In genomic region chr11:112782357-112783121, GRCm38 (mm10) we compare ENCODE assay signal across 8 mouse cellular contexts. TPM values are rescaled to one million over a fixed set of nuclear protein-coding genes. Genes with fewer than 3 reads are reported as not detected.
A peak's percentile ranks its signal among the peaks of the same experiment; 100 is the strongest.
DNase-seq lines count a peak whose midpoint lies in the region; ATAC-seq and TF ChIP-seq lines count a peak whose summit lies in the region.

No protein-coding gene starts in this region.

- H3K79me2 ChIP-seq in liver, adult 2 months (ENCODE audit: control insufficient read depth, insufficient read depth, low read length), result no peaks in the 10 kb centered on the region

- no peaks in the 10 kb centered on the region for H3K9me3 ChIP-seq in erythroblast, embryonic 14.5 days (ENCODE audit: control insufficient read depth, low read length)
- no peaks in the 10 kb centered on the region for H3K9me3 ChIP-seq in forebrain, embryonic 11.5 days (ENCODE audit: control insufficient read depth, low read length)
- no peaks in the 10 kb centered on the region for H3K9me3 ChIP-seq in hindbrain, embryonic 15.5 days
- no peaks in the 10 kb centered on the region for H3K9me3 ChIP-seq in neural tube, embryonic 14.5 days (ENCODE audit: control insufficient read depth, low read length)

- DNase-seq in MN1 (ENCODE audit: low spot score), result peak; percentile 44
- DNase-seq in forebrain, embryonic 11.5 days (ENCODE audit: low spot score), result peak; percentile 86
- DNase-seq in liver, adult 2 months (ENCODE audit: extremely low read depth, low read depth, low spot score), result peak; percentile 42
- DNase-seq in thymus, postnatal 25 days, result no peak

- H3K27ac ChIP-seq in forebrain, embryonic 11.5 days (ENCODE audit: low read depth, low read length), result peak overlapping the region; percentile 94
- H3K27ac ChIP-seq in hindbrain, embryonic 15.5 days (replicated peaks), result peak overlapping the region; percentile 86
- H3K27ac ChIP-seq in liver, adult 2 months (replicated peaks; ENCODE audit: insufficient read depth, low read depth, low read length), result peak overlapping the region; percentile 68
- peak overlapping the region; percentile 76 for H3K27ac ChIP-seq in neural tube, embryonic 14.5 days (ENCODE audit: low read depth, low read length)

- no peaks in the 10 kb centered on the region for H3K36me3 ChIP-seq in erythroblast, embryonic 14.5 days (ENCODE audit: control insufficient read depth)
- no peaks in the 10 kb centered on the region; the same call in 1 of the 2 replicates for H3K36me3 ChIP-seq in forebrain, embryonic 11.5 days (ENCODE audit: control insufficient read depth, insufficient read depth, low read length)
- H3K36me3 ChIP-seq in hindbrain, embryonic 15.5 days, result no peaks in the 10 kb centered on the region
- no peaks in the 10 kb centered on the region for H3K36me3 ChIP-seq in liver, adult 2 months (ENCODE audit: control insufficient read depth, insufficient read depth, low read length)
- H3K36me3 ChIP-seq in neural tube, embryonic 14.5 days (ENCODE audit: control insufficient read depth, insufficient read depth, low read length), result no peaks in the 10 kb centered on the region

- peak overlapping the region; percentile 12 for H3K4me3 ChIP-seq in erythroblast, embryonic 14.5 days (replicated peaks)
- H3K4me3 ChIP-seq in forebrain, embryonic 11.5 days (ENCODE audit: low read depth, low read length), result peak overlapping the region; percentile 90
- H3K4me3 ChIP-seq in hindbrain, embryonic 15.5 days, result peak overlapping the region; percentile 74
- peak overlapping the region; percentile 68 for H3K4me3 ChIP-seq in liver, adult 2 months (ENCODE audit: insufficient read depth, low read depth, low read length)
- H3K4me3 ChIP-seq in neural tube, embryonic 14.5 days (ENCODE audit: low read depth, low read length), result peak overlapping the region; percentile 60

- H3K9ac ChIP-seq in forebrain, embryonic 11.5 days (ENCODE audit: low read length), result peak overlapping the region; percentile 97
- peak overlapping the region; percentile 74 for H3K9ac ChIP-seq in hindbrain, embryonic 15.5 days
- peak overlapping the region; percentile 73 for H3K9ac ChIP-seq in liver, adult 2 months (ENCODE audit: low read depth, low read length)
- H3K9ac ChIP-seq in neural tube, embryonic 14.5 days (replicated peaks; ENCODE audit: low read depth, low read length), result peak overlapping the region; percentile 64

- WGBS in forebrain, embryonic 11.5 days, result under 1% methylated on average over 73 of the region's 75 CpGs
- WGBS in hindbrain, embryonic 15.5 days, result under 1% methylated on average over 74 of the region's 75 CpGs
- WGBS in liver, adult 2 months, result 1% methylated on average over 74 of the region's 75 CpGs
- under 1% methylated on average over 66 of the region's 75 CpGs for WGBS in neural tube, embryonic 14.5 days

- H3K27me3 ChIP-seq in erythroblast, embryonic 14.5 days (ENCODE audit: control insufficient read depth), result peaks cover 84% of the 10 kb centered on the region
- no peaks in the 10 kb centered on the region for H3K27me3 ChIP-seq in forebrain, embryonic 11.5 days (ENCODE audit: control insufficient read depth, insufficient read depth, low read length)
- H3K27me3 ChIP-seq in hindbrain, embryonic 15.5 days, result peaks cover 7% of the 10 kb centered on the region; the same call in 1 of the 2 replicates
- 0 out of 2 replicates have a peak, but pooled peaks cover 3% of the 10 kb centered on the region for H3K27me3 ChIP-seq in liver, adult 2 months (ENCODE audit: control insufficient read depth, insufficient read depth, low read length)
- no peaks in the 10 kb centered on the region for H3K27me3 ChIP-seq in neural tube, embryonic 14.5 days (ENCODE audit: control insufficient read depth, insufficient read depth, low read length)

- H3K4me2 ChIP-seq in forebrain, embryonic 11.5 days (ENCODE audit: low read depth, low read length, severe bottlenecking), result peak overlapping the region; percentile 87
- H3K4me2 ChIP-seq in hindbrain, embryonic 15.5 days, result peak overlapping the region; percentile 93
- peak overlapping the region; percentile 93 for H3K4me2 ChIP-seq in neural tube, embryonic 14.5 days (ENCODE audit: low read depth, low read length)

- H3K4me1 ChIP-seq in erythroblast, embryonic 14.5 days (ENCODE audit: control insufficient read depth), result no peaks in the 10 kb centered on the region
- peaks cover 34% of the 10 kb centered on the region; the same call in 1 of the 2 replicates for H3K4me1 ChIP-seq in forebrain, embryonic 11.5 days (replicated peaks; ENCODE audit: control insufficient read depth, insufficient read depth, low read length)
- H3K4me1 ChIP-seq in hindbrain, embryonic 15.5 days (replicated peaks), result peaks cover 52% of the 10 kb centered on the region
- H3K4me1 ChIP-seq in liver, adult 2 months (ENCODE audit: control insufficient read depth, insufficient read depth, low read length), result peaks cover 1% of the 10 kb centered on the region; the same call in 1 of the 2 replicates
- peaks cover 16% of the 10 kb centered on the region for H3K4me1 ChIP-seq in neural tube, embryonic 14.5 days (ENCODE audit: control insufficient read depth, insufficient read depth, low read length)

- ATAC-seq in erythroblast, adult 5-6 weeks (replicated peaks; ENCODE audit: low FRiP score, poor library complexity, severe bottlenecking), result no peak
- ATAC-seq in forebrain, embryonic 11.5 days (replicated peaks; ENCODE audit: low FRiP score), result peak; percentile 25
- peak; percentile 32; the same call in 1 of the 2 replicates for ATAC-seq in hindbrain, embryonic 15.5 days (ENCODE audit: low FRiP score, low read depth)
- peak; percentile 50 for ATAC-seq in neural tube, embryonic 14.5 days (ENCODE audit: low read depth)

- no peak for TF ChIP-seq CTCF in liver, adult 2 months (IDR thresholded peaks at IDR 0.05; ENCODE audit: low read depth, low read length)

- no peak for TF ChIP-seq POLR2A in liver, adult 2 months (IDR thresholded peaks at IDR 0.05; ENCODE audit: extremely low read depth, insufficient read depth, low read length)

RNA-seq across cellular contexts. Expression of gene Sox9, which starts 0.5 kb away (rescaled TPM):
- polyA plus RNA-seq in erythroblast, embryonic 14.5 days (2012), result not detected in 2 replicates
- not detected in 2 replicates for total RNA-seq in erythroblast, adult 5-6 weeks (2015; ENCODE audit: low replicate concordance)
- not detected in 2 replicates for total RNA-seq in erythroblast, adult 5-6 weeks (2017; ENCODE audit: low replicate concordance)
- 165 and 180 TPM in 2 replicates for polyA plus RNA-seq in forebrain, embryonic 11.5 days (2014; fragmentation: Nextera tagmentation; extraction: Ambion mirVana)
- 49.8 and 61.4 TPM in 2 replicates for polyA plus RNA-seq in hindbrain, embryonic 15.5 days (2015; fragmentation: Nextera tagmentation; extraction: Ambion mirVana)
- 0.18 and 0.34 TPM in 2 replicates for total RNA-seq in liver, adult 2 months (2014; rRNA removed)
- 1.8 and 2.5 TPM in 2 replicates for polyA plus RNA-seq in liver, adult 2 months (2012; rRNA removed)
- polyA plus RNA-seq in neural tube, embryonic 14.5 days (2014; fragmentation: Nextera tagmentation; extraction: Ambion mirVana), result 34.4 and 39.6 TPM in 2 replicates

Comparison
In these comparisons a context has a peak if more than half of its experiments do, and no peak if none do; other contexts are left out.
1. H3K4me3 ChIP-seq: peak in every context shown above with its lines; median percentile 90 in forebrain, embryonic 11.5 days; 74 in hindbrain, embryonic 15.5 days; 68 in liver, adult 2 months; 60 in neural tube, embryonic 14.5 days; 12 in erythroblast, embryonic 14.5 days.
2. RNA of gene Sox9, which starts 0.5 kb away (polyA plus RNA-seq): 165 to 180 TPM in forebrain, embryonic 11.5 days, 49.8 to 61.4 TPM in hindbrain, embryonic 15.5 days and 34.4 to 39.6 TPM in neural tube, embryonic 14.5 days; 1.8 to 2.5 TPM in liver, adult 2 months and not detected in erythroblast, embryonic 14.5 days; every median in the first group is over 10 times any median in the second.
3. Peak in every context shown above with its lines, with median percentiles within 50 percentile points of each other: H3K27ac ChIP-seq, H3K4me2 ChIP-seq and H3K9ac ChIP-seq.